Mouse (Mus musculus): Measurements from ENCODE around the gene Fancg. TPM values are rescaled to one million over a fixed set of nuclear protein-coding genes. Genes with fewer than 3 reads are reported as not detected.
A peak's percentile ranks its signal among the peaks of the same experiment; 100 is the strongest.

Gene Fancg
- polyA plus RNA-seq, 1 experiment, result 13.5 TPM

- Histone ChIP-seq H3K27ac (ENCODE audit: insufficient read depth, low read length) (no peak overlapping the region), H3K4me1 (ENCODE audit: control insufficient read depth, insufficient read depth, insufficient read length) (no peaks in the 10 kb centered on the region), H3K4me3 (ENCODE audit: extremely low read depth, insufficient read depth, insufficient read length) (no peak overlapping the region), H3K27me3 (ENCODE audit: control insufficient read depth, insufficient read depth, low read length) (no peaks in the 10 kb centered on the region), H3K36me3 (ENCODE audit: control insufficient read depth, insufficient read depth, low read length) (peaks cover 13% of the 10 kb centered on the region)
- no peak for TF ChIP-seq CTCF (IDR thresholded peaks at IDR 0.05; ENCODE audit: extremely low read depth, insufficient read depth, insufficient read length, insufficient replicate concordance)
- no peak for TF ChIP-seq POLR2A (IDR thresholded peaks at IDR 0.05; ENCODE audit: low read depth, low read length)
- WGBS, result 85% methylated on average over 4 of the region's 4 CpGs
- no peak for DNase-seq (ENCODE audit: low read depth in 1 of 2, low spot score in 2 of 2)
Observed at GRCm38 (mm10) chr4:42978062-42978461, 32.2 kb downstream of the Fancg start.

DNA sequence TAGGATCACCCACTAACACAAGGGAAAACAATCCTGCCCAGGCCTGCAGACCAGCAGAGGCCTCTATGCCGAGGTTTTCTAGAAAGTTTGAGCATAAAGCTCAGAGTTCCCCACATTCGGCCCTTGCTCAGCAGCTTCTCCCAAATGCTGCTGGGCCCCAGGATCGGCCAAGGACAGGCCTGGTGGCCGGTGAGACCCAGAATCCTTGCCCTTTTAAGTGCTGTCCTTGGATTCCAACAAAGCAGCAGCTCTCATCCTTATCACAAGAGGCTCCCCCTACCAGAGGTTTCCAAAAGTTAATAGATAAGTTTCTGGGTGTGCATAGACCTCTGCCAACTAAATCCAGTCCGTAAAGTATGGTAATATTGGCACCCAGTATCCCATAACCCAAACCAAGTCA is 36.4 kb downstream of the Fancg start:
- no peak for DNase-seq (ENCODE audit: low read depth in 1 of 2, low spot score in 2 of 2)
- 0 out of 2 replicates have a peak, but pooled peaks cover 2% of the 10 kb centered on the region for H3K36me3 ChIP-seq (ENCODE audit: control insufficient read depth, insufficient read depth, low read length)
- 90% methylated on average over 5 of the region's 5 CpGs for WGBS
- H3K4me3 ChIP-seq (ENCODE audit: extremely low read depth, insufficient read depth, insufficient read length), result no peak overlapping the region
- no peak overlapping the region for H3K27ac ChIP-seq (ENCODE audit: insufficient read depth, low read length)
- no peaks in the 10 kb centered on the region for H3K27me3 ChIP-seq (ENCODE audit: control insufficient read depth, insufficient read depth, low read length)
- no peaks in the 10 kb centered on the region for H3K4me1 ChIP-seq (ENCODE audit: control insufficient read depth, insufficient read depth, insufficient read length)
- TF ChIP-seq CTCF (IDR thresholded peaks at IDR 0.05; ENCODE audit: extremely low read depth, insufficient read depth, insufficient read length, insufficient replicate concordance) (no peak), POLR2A (IDR thresholded peaks at IDR 0.05; ENCODE audit: low read depth, low read length) (no peak)

GRCm38 (mm10) chr4:42972952-42973351 is 37.4 kb downstream of the Fancg start:
- TF ChIP-seq POLR2A (IDR thresholded peaks at IDR 0.05; ENCODE audit: low read depth, low read length) (no peak), CTCF (IDR thresholded peaks at IDR 0.05; ENCODE audit: extremely low read depth, insufficient read depth, insufficient read length, insufficient replicate concordance) (no peak)
- 93% methylated on average over 4 of the region's 4 CpGs for WGBS
- no peaks in the 10 kb centered on the region for H3K36me3 ChIP-seq (ENCODE audit: control insufficient read depth, insufficient read depth, low read length)
- no peak overlapping the region for H3K4me3 ChIP-seq (ENCODE audit: extremely low read depth, insufficient read depth, insufficient read length)
- no peaks in the 10 kb centered on the region for H3K4me1 ChIP-seq (ENCODE audit: control insufficient read depth, insufficient read depth, insufficient read length)
- H3K27me3 ChIP-seq (ENCODE audit: control insufficient read depth, insufficient read depth, low read length), result no peaks in the 10 kb centered on the region
- no peak for DNase-seq (ENCODE audit: low read depth in 1 of 2, low spot score in 2 of 2)
- H3K27ac ChIP-seq (ENCODE audit: insufficient read depth, low read length), result no peak overlapping the region

DNA sequence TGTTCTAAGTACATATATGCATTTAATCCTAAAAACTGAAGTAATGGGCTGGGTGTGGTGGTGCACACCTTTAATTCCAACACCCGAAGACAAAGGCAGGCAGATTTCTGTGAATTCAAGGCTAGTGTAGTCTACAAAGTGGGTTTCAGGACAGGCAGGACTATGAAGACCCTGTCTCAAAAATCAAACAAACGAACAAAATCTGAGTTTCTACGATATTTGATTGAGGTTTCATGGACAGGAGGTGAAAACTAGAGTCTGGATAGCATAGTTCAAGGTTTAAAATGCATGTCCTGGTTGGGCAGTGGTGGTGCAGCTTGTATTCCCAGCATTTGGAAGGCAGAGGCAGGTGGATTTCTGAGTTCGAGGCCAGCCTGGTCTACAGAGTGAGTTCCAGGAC is 41.0 kb downstream of the Fancg start, which contains the start of gene 1700022I11Rik:
1700022I11Rik (plus strand) TSS at position 301 of the 400 bp plus-strand sequence.
- no peak within 1 kb of the TSS for H3K4me3 ChIP-seq (ENCODE audit: extremely low read depth, insufficient read depth, insufficient read length)
- DNase-seq (ENCODE audit: low read depth in 1 of 2, low spot score in 2 of 2), result no peak
- 91% methylated on average over 4 of the region's 4 CpGs for WGBS
- no peak within 1 kb of the TSS for H3K27ac ChIP-seq (ENCODE audit: insufficient read depth, low read length)
- no peaks in the 10 kb centered on the region for H3K36me3 ChIP-seq (ENCODE audit: control insufficient read depth, insufficient read depth, low read length)
- H3K27me3 ChIP-seq (ENCODE audit: control insufficient read depth, insufficient read depth, low read length), result no peaks in the 10 kb centered on the region
- H3K4me1 ChIP-seq (ENCODE audit: control insufficient read depth, insufficient read depth, insufficient read length), result peaks cover 7% of the 10 kb centered on the region; the same call in 1 of the 2 replicates
- no peak for TF ChIP-seq CTCF (IDR thresholded peaks at IDR 0.05; ENCODE audit: extremely low read depth, insufficient read depth, insufficient read length, insufficient replicate concordance)
- no peak for TF ChIP-seq POLR2A (IDR thresholded peaks at IDR 0.05; ENCODE audit: low read depth, low read length)

DNA sequence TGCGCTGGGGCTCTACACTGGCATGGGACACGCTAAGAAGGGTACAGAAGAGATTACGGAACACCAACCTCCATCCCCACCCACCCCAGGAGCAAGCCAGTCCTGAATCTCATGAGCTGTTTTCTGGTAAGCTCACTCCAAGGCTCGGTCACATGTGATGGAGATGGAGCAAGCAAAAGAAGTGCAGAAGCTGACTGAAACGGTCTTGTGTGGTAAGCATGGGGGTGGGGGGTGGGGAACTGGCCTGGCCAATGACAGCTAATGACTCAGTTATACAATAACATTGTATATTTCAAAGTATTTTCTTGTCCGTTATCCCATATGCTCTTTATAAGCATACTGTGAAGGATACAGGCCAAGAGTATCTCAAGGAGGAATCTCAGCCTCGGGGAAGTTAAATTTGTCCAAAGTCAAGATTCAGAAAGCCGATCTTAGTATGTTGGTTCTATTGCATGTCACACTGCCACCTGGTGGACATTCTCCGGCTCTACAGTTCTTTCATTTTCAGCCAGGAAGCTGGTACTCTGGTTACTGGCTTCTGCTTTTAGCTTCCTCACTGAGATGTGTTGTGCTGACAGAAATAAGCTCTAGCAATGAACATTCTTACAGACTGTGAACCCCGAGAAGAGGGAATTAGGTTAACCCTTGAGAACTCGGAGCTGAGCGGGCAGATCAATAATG is 45.1 kb downstream of the Fancg start:
- WGBS, result 18% methylated on average over 12 of the region's 12 CpGs
- no peak overlapping the region for H3K4me3 ChIP-seq (ENCODE audit: extremely low read depth, insufficient read depth, insufficient read length)
- no peaks in the 10 kb centered on the region for H3K36me3 ChIP-seq (ENCODE audit: control insufficient read depth, insufficient read depth, low read length)
- no peaks in the 10 kb centered on the region for H3K27me3 ChIP-seq (ENCODE audit: control insufficient read depth, insufficient read depth, low read length)
- TF ChIP-seq CTCF (IDR thresholded peaks at IDR 0.05; ENCODE audit: extremely low read depth, insufficient read depth, insufficient read length, insufficient replicate concordance) (peak; percentile 47; the same call in 1 of the 2 replicates), POLR2A (IDR thresholded peaks at IDR 0.05; ENCODE audit: low read depth, low read length) (no peak)
- peaks cover 7% of the 10 kb centered on the region; the same call in 1 of the 2 replicates for H3K4me1 ChIP-seq (ENCODE audit: control insufficient read depth, insufficient read depth, insufficient read length)
- peak; percentile 47 to 72 for DNase-seq (ENCODE audit: low read depth in 1 of 2, low spot score in 2 of 2)
- no peak overlapping the region for H3K27ac ChIP-seq (ENCODE audit: insufficient read depth, low read length)

GRCm38 (mm10) chr4:42963480-42963879 is 46.8 kb downstream of the Fancg start:
- H3K27ac ChIP-seq (ENCODE audit: insufficient read depth, low read length), result no peak overlapping the region
- no peak for DNase-seq (ENCODE audit: low read depth in 1 of 2, low spot score in 2 of 2)
- peaks cover 7% of the 10 kb centered on the region; the same call in 1 of the 2 replicates for H3K4me1 ChIP-seq (ENCODE audit: control insufficient read depth, insufficient read depth, insufficient read length)
- no peaks in the 10 kb centered on the region for H3K27me3 ChIP-seq (ENCODE audit: control insufficient read depth, insufficient read depth, low read length)
- WGBS, result 95% methylated on average over 2 of the region's 2 CpGs
- no peak for TF ChIP-seq POLR2A (IDR thresholded peaks at IDR 0.05; ENCODE audit: low read depth, low read length)
- TF ChIP-seq CTCF (IDR thresholded peaks at IDR 0.05; ENCODE audit: extremely low read depth, insufficient read depth, insufficient read length, insufficient replicate concordance), result no peak
- no peak overlapping the region for H3K4me3 ChIP-seq (ENCODE audit: extremely low read depth, insufficient read depth, insufficient read length)
- H3K36me3 ChIP-seq (ENCODE audit: control insufficient read depth, insufficient read depth, low read length), result no peaks in the 10 kb centered on the region

DNA sequence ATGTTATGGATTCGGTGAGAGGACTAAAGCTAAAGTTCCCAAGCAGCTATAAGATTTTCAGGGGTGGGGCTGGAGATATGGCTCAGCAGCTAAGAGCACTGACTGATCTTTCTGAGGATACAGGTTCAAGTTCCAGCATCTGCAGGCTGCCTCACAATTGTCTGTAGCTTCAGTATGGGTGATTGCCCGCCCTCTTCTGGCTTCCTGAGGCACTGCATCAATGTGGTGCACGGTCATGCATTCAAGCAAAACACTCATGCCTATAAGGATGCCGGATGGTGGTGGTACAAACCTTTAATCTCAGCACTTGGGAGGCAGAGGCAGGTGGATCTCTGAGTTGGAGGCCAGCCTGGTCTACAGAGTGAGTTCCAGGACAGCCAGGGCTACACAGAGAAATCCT is 48.7 kb downstream of the Fancg start:
- TF ChIP-seq CTCF (IDR thresholded peaks at IDR 0.05; ENCODE audit: extremely low read depth, insufficient read depth, insufficient read length, insufficient replicate concordance) (peak; percentile 58; the same call in 1 of the 2 replicates), POLR2A (IDR thresholded peaks at IDR 0.05; ENCODE audit: low read depth, low read length) (no peak)
- H3K27me3 ChIP-seq (ENCODE audit: control insufficient read depth, insufficient read depth, low read length), result no peaks in the 10 kb centered on the region
- DNase-seq (ENCODE audit: low read depth in 1 of 2, low spot score in 2 of 2), result peak; percentile 36 to 58
- H3K36me3 ChIP-seq (ENCODE audit: control insufficient read depth, insufficient read depth, low read length), result peaks cover 5% of the 10 kb centered on the region; the same call in 1 of the 2 replicates
- no peak overlapping the region for H3K4me3 ChIP-seq (ENCODE audit: extremely low read depth, insufficient read depth, insufficient read length)
- no peak overlapping the region for H3K27ac ChIP-seq (ENCODE audit: insufficient read depth, low read length)
- peaks cover 7% of the 10 kb centered on the region; the same call in 1 of the 2 replicates for H3K4me1 ChIP-seq (ENCODE audit: control insufficient read depth, insufficient read depth, insufficient read length)
- 20% methylated on average over 4 of the region's 4 CpGs for WGBS
